Mouse (Mus musculus) G1E (cell line): ENCODE measurements around the gene Smoc1. TPM values are rescaled to one million over a fixed set of nuclear protein-coding genes. Genes with fewer than 3 reads are reported as not detected.

Experiments used
- ATAC-seq: 2 replicates; pipeline ENCODE4 v1.8.0; 2016; ENCODE audit warnings: mild to moderate bottlenecking; ENCODE audit not compliant: insufficient number of reproducible peaks, poor library complexity, low FRiP score, severe bottlenecking; ENCODE audit errors: extremely low read depth
- DNase-seq: peaks from one replicate; pipeline ENCODE4 v3.0.0; 2012; ENCODE audit warnings: low spot score
- H3K27me3 ChIP-seq: 2 replicates; pipeline ENCODE4 v1.6.1; 2012; ENCODE audit warnings: mild to moderate bottlenecking, low read length, inconsistent platforms; ENCODE audit not compliant: insufficient read depth
- H3K36me3 ChIP-seq: replicated peaks from 2 replicates; pipeline ENCODE3; 2012; ENCODE audit warnings: mild to moderate bottlenecking, inconsistent platforms
- H3K4me1 ChIP-seq: 2 replicates; pipeline ENCODE4 v1.6.1; 2012; ENCODE audit warnings: low read depth, low read length, inconsistent platforms, mixed read lengths; ENCODE audit not compliant: insufficient read depth
- H3K4me3 ChIP-seq: 2 replicates; pipeline ENCODE4 v1.5.1; 2012; ENCODE audit warnings: low read depth, mild to moderate bottlenecking, inconsistent platforms, low read length, moderate library complexity, mixed read lengths
- H3K9me3 ChIP-seq: replicated peaks from 2 replicates; pipeline ENCODE4 v1.6.1; 2012; ENCODE audit warnings: inconsistent platforms
- CTCF ChIP-seq: IDR thresholded peaks from 2 replicates; pipeline ENCODE4 v1.5.1; 2012; ENCODE audit warnings: low read depth, low read length, inconsistent platforms, mixed read lengths
- GATA1 ChIP-seq: IDR thresholded peaks from 2 replicates; pipeline ENCODE4 v1.6.1; 2012; ENCODE audit warnings: borderline replicate concordance, low read length, inconsistent platforms, mixed read lengths
- GATA2 ChIP-seq: IDR thresholded peaks from 2 replicates; pipeline ENCODE4 v1.6.1; 2012; ENCODE audit warnings: low read depth, low read length, inconsistent platforms, borderline replicate concordance
- POLR2AphosphoS5 ChIP-seq: IDR thresholded peaks from 2 replicates; pipeline ENCODE4 v1.6.1; 2012; ENCODE audit warnings: low read depth, low read length, inconsistent platforms; ENCODE audit not compliant: insufficient replicate concordance
- TAL1 ChIP-seq: conservative IDR thresholded peaks from 2 replicates; pipeline ENCODE4 v1.6.1; 2012; ENCODE audit warnings: low read depth, low read length, inconsistent platforms, mixed read lengths
- polyA plus RNA-seq: library from polyadenylated mRNA; stranded (reverse); fragments of >175 nt; gene quantifications from 2 replicates; pipeline ENCODE4 v1.2.3, GENCODE M21; 2012
- total RNA-seq, 2 experiments: library from RNA; stranded (forward) in 1 of 2; stranded (reverse) in 1 of 2; fragments of 200-1000 nt in 1 of 2; fragments of >200 nt in 1 of 2; fragmentation: Nextera tagmentation in 1 of 2; gene quantifications; 2 replicates each; pipeline ENCODE4 v1.2.3; 2014 to 2017

The Smoc1 gene
- total and polyA plus RNA-seq, 3 experiments = 10.6 to 36.3 (median 28.1) TPM

DNA sequence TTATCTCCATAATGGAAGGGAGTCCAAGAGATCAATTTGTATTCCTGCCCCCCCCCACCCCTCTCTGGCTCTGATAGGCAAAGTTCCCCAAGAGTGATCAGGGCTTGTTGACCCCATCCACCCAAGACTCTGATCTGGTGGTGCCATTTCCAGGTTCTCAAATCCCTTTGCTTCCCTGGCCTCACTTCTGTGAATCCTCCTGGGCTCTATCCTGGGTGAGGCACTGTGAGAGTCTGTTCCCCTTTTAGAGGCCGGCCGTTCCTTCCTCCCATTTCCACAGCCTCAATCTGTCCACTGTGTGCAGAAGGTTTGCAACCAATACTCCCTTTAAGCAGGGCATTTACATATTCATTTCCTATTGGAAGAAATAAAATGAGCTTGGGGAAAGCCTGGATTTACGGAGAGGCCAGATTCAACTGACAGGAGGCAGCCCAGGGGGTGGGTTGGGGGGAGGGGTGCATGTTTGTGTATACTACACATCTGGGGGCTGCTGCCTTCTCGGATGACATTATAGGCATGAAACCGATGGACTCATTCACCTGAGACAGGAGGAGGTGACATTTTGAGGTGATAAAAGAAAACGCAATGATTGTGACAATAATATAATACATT lies 199.5 kb downstream of the Smoc1 start:
- DNase-seq (no peak), ATAC-seq (no peak)
- no peaks in the 10 kb centered on the region for H3K9me3 ChIP-seq
- H3K36me3 ChIP-seq = no peaks in the 10 kb centered on the region
- H3K4me1 ChIP-seq = no peaks in the 10 kb centered on the region
- TF ChIP-seq CTCF = no peak
- TF ChIP-seq GATA1 = no peak
- no peak for TF ChIP-seq TAL1
- no peak for TF ChIP-seq POLR2AphosphoS5
- no peak for TF ChIP-seq GATA2
- peaks cover 17% of the 10 kb centered on the region for H3K27me3 ChIP-seq
- H3K4me3 ChIP-seq = no peak overlapping the region

DNA sequence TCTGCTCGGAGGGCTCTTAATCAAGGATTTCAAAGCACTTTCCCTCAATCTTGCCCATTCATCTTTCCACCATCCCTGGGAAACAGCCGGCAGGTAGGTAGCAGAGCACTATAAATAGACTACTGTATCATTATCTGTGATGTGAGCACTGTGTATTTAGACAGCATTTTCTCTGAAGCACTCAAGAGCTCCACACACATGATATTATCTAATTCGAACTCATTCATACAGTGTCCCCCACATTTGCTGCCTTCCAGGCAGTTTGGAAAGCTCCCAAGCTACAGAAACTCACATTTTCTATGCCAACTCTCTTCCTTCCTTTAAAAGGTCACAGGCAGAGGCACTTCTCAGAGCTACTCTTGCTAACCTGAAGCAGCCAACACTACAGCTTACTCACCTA lies 200.0 kb downstream of the Smoc1 start:
- Histone ChIP-seq H3K9me3 (no peaks in the 10 kb centered on the region), H3K27me3 (peaks cover 17% of the 10 kb centered on the region), H3K4me1 (no peaks in the 10 kb centered on the region), H3K4me3 (no peak overlapping the region), H3K36me3 (no peaks in the 10 kb centered on the region)
- ATAC-seq (no peak), DNase-seq (no peak)
- no peak for TF ChIP-seq GATA1
- no peak for TF ChIP-seq GATA2
- no peak for TF ChIP-seq TAL1
- no peak for TF ChIP-seq POLR2AphosphoS5
- no peak for TF ChIP-seq CTCF

DNA sequence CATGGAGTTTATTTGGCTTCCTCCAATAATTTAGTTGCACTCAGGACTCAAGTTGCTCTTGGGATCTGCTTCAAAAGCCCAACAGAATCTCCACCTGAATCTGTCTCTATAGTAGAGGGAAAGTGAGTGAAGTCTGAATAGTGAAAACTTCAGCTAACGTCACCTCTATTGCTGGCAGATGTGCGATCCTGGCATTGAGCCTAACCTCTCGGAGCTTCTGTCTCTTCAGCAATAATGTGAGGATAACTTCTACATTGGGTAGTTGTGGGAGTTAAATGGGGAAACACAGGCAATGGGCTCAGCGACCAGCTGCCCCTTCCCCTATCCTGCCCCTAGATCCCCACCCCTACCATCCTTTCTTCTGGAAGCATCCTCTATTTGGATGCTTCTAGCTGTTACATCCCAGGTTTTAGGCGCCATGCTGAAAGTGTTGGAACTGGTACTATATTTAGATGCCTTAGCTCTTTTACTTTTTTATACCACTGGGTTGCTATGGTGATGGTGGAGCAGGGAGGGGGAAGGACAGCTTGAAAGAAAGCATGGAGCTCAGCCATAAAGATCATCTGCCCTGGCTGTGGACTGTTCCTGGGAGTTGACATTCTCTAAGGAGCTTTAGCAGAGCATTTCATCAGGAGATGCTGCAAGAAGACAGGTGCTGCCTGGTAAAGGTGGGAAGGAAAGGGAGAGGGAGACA lies 201.3 kb downstream of the Smoc1 start:
- H3K4me1 ChIP-seq = no peaks in the 10 kb centered on the region
- H3K4me3 ChIP-seq = no peak overlapping the region
- ATAC-seq = no peak
- no peak for DNase-seq
- H3K36me3 ChIP-seq = no peaks in the 10 kb centered on the region
- H3K27me3 ChIP-seq = peaks cover 17% of the 10 kb centered on the region
- no peaks in the 10 kb centered on the region for H3K9me3 ChIP-seq
- TF ChIP-seq GATA2 (no peak), GATA1 (no peak), POLR2AphosphoS5 (no peak), TAL1 (no peak)

DNA sequence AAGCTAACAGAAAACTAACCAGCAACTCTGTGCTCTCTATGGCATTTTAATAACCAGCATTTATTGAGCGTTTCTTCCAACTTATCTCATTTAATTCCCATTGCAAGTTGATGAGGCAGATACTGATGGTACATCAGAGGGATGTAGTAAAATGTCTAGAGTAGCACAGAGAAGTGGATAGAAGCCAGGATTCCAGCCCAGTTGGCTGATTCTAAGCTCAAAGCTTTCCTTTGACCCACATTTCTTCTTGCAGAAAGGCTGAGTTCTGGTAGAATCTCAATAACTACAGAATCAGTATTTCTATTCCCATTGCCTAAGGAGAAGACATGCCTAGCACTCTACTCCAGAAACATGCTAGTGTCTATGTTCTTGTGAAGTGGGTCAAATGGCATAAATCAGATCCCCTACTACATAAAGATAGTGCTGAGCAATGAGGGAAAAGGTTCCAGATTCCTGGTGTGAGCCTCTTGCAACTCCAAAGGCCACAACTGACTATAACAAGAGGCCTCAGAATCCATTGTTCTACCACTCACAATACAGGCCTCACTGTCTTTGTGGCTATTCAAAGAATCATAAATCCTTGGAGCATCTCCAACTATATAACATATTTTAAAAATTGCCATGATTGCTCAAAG lies 207.3 kb downstream of the Smoc1 start:
- peaks cover 17% of the 10 kb centered on the region; the same call in 1 of the 2 replicates for H3K27me3 ChIP-seq
- ATAC-seq (no peak), DNase-seq (no peak)

DNA sequence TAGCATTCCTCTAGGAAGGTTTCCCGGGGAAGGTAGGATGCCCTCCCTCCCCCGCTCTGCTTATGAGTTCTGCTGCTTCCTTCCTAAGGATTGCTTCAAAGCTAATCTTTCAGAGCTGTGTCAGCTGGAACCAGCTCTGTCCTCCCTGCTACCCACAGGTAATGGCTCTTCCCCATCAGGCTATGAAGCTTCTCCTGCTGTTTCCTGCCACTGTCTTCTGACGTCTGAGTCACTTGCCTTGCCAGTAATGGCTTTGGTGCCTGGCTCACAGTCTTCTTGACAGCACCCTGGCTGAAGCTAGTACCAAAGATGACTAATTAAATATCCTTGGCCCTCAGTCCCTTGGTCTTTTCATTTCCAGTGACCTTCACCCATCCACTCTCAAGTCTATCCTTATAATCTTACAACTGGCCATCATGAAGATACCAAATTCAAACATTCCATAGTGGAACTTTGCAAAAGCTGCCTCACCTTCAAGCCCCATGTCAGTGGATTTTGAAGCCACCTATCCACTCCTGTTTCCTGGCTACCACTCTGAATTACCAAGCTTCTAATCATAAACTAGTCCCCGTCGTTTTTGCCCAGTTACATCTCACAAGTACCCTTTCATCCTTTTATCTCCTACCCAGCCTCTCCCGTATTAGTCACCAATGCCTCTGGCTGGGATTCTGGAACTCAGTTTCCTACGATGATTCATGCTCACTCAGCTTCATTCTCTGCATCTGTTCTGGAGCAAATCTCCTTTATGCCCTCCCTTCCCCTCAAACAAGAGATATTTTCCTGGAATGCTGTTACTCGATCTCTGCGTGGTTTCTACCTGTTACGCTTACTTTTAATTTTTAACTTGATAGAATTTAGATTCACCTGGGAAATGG lies 209.1 kb downstream of the Smoc1 start:
- DNase-seq = no peak
- Histone ChIP-seq H3K9me3 (no peaks in the 10 kb centered on the region), H3K4me1 (no peaks in the 10 kb centered on the region), H3K4me3 (no peak overlapping the region), H3K27me3 (peaks cover 15% of the 10 kb centered on the region; the same call in 1 of the 2 replicates), H3K36me3 (no peaks in the 10 kb centered on the region)
- TF ChIP-seq CTCF = no peak
- TF ChIP-seq GATA2 = no peak
- no peak for TF ChIP-seq GATA1
- no peak for TF ChIP-seq POLR2AphosphoS5
- TF ChIP-seq TAL1 = no peak
- no peak for ATAC-seq

More for the DNA sequence above, 207.3 kb downstream of the Smoc1 start:
- H3K4me3 ChIP-seq = no peak overlapping the region
- no peaks in the 10 kb centered on the region for H3K4me1 ChIP-seq
- H3K36me3 ChIP-seq = no peaks in the 10 kb centered on the region
- no peaks in the 10 kb centered on the region for H3K9me3 ChIP-seq
- TF ChIP-seq CTCF = no peak
- no peak for TF ChIP-seq GATA2
- no peak for TF ChIP-seq POLR2AphosphoS5
- TF ChIP-seq TAL1 = no peak
- TF ChIP-seq GATA1 = no peak

Other genes with a start within 250 kb of the Smoc1 start
- 123 and 135 TPM in 2 replicates for gene Susd6, start 236.3 kb upstream of the Smoc1 start, total RNA-seq (2014; fragmentation: Nextera tagmentation)
- gene Susd6, start 236.3 kb upstream of the Smoc1 start, total RNA-seq (2017) = 66.4 and 66.6 TPM in 2 replicates
- gene Susd6, start 236.3 kb upstream of the Smoc1 start, polyA plus RNA-seq = 24.0 and 29.6 TPM in 2 replicates
- 655 and 656 TPM in 2 replicates for gene Srsf5, start 81.3 kb upstream of the Smoc1 start, total RNA-seq (2014; fragmentation: Nextera tagmentation)
- gene Srsf5, start 81.3 kb upstream of the Smoc1 start, total RNA-seq (2017) = 895 and 1,080 TPM in 2 replicates
- gene Srsf5, start 81.3 kb upstream of the Smoc1 start, polyA plus RNA-seq = 111 and 297 TPM in 2 replicates
- gene Slc10a1, start 58.1 kb upstream of the Smoc1 start, total RNA-seq (2014; fragmentation: Nextera tagmentation) = not detected in 2 replicates
- 0.44 and 0.52 TPM in 2 replicates for gene Slc10a1, start 58.1 kb upstream of the Smoc1 start, total RNA-seq (2017)
- not detected in 2 replicates for gene Slc10a1, start 58.1 kb upstream of the Smoc1 start, polyA plus RNA-seq